Mouse (Mus musculus) ES-CJ7 (cell line): ENCODE results near the gene Slc25a22.

Experiments used
- DNase-seq: peaks from one replicate; pipeline ENCODE4 v3.0.0; 2011; ENCODE audit warnings: low read depth, low spot score

Gene Slc25a22

DNA sequence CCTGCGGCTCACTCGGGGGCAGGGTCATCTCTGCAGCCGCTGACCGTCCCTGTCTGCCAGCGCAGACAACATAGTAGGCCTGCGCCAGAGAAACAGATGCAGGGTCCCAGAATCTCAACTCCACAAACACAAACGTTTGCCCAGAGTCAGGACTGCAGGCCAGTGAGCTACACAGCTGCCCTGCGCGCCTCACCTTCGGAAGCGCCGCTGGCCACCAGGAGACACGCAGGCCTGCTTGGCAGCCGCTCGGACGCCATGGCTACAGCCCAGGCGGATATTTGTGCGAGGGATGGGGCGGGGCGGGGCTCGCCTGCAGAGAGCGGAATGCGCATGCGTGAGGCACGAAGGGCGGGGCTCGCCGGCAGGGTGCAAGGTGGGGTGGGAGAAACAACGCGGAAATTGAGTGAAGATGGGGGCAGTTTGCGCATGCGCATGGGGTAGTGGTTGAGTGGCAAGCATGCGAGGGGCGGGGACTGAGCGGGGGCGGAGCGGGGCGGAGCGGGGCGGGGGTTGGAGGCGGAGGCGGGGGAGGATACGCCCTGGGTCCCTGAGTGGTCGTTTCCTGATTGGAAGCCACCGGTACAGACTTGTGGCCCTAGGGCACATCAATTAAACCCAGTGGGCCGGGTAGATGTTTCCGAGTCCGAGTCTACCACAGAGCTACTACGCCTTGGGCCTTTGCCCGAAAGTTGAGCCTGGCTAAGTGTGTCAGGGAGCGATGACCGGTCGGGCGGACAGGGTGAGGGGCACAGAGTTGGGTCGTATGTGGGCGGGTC is 23.7 kb downstream of the Slc25a22 start, which contains the start of gene Gatd1:
Gene Gatd1 (minus strand): TSS at position 328 of the 776 bp plus-strand sequence.
- peak; percentile 100 for DNase-seq

DNA sequence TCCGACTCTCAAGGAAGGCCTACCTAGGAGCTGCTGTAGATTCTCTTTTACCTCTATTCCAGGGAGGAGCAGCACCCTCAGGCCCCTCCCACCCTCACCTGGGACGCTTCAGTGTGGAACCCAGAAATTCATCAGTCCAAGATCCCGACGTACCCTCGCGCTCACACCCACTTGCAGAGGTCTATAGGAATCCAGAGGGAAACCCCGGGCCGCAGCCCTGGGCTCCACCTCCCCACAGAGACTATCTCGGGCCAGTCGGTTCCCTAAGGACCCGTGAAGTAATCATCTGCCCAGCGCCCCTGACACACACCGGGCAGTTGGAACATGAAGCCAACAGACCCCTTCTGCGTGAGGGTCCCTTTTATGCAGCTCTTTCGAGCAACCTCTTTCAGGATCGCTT is 24.4 kb downstream of the Slc25a22 start:
- no peak for DNase-seq

DNA sequence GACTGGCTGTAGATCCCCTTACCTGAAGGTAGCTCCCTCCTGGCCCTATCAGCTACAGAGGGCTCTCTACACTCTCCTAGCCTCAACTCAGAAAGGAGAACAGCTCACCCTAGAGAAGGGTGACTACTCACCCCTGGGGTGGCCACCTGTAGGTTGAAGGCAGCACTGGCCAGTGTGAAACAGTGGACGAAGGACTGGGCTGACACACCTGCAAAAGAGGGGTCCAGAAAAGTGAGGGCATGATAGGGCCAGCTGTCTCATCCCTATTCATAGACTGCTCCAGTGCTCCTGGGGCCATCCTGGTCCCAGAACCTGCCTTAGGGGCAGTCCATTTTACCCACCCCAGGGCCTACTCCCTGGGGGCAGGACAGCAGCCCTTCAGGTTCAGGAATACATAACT is 26.0 kb downstream of the Slc25a22 start:
- no peak for DNase-seq

DNA sequence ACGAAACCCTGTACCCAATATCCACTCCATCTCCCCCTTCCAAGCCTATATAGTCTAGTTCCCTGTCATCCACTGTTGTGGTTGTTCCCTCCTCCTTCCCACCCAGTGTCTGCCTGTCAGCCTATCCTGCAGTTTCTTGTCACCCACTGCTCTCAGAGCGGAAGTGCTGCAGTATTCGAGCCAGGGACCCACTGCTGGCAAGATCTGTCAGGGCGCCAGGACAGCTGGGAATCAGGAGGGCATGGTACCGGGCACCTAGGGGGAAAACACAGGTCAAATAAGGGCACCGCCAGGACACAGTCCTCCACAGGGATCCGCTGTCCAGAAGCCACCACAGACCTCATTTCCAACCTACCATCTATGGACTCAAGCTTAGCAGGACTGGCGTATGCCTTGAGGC is 27.1 kb downstream of the Slc25a22 start:
- no peak for DNase-seq

DNA sequence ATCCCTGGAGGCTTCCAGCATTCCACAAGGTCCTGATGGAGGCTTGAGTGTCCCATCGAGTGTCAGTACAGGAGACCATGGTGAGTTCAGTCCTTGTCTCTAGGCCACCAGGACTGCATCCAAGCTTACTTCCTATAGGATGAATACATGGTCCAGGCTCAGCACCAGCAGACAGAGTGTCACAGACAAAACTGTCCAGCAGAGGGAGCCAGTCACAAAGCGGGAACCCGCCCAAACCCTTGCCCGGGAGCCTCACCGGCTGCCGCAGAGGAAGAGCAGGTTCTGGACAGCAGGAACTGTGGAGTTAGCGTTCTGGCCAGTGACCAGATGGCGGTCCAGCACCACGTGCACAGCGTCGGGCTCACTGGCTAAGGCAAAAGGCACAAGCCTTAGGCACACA is 28.9 kb downstream of the Slc25a22 start:
- peak; percentile 85 for DNase-seq

DNA sequence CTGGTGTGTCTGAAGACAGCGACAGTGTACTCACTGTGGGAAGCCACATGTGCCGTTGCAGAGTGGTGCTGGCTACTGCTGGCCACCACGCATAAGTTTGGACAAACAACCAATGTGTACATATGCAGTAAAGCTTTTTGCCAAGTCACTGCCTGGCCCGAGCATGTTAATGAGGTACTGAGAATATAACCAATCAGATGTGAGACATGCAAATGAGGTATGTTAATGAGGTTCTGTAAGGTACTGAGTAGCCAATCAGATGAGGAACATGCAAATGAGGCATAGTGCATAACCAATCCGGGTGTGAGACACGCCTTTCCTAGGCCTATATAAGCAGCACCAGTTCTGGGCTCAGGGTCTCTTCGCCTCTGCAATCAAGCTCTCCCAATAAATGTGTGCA is 30.0 kb downstream of the Slc25a22 start:
- peak; percentile 43 for DNase-seq

DNA sequence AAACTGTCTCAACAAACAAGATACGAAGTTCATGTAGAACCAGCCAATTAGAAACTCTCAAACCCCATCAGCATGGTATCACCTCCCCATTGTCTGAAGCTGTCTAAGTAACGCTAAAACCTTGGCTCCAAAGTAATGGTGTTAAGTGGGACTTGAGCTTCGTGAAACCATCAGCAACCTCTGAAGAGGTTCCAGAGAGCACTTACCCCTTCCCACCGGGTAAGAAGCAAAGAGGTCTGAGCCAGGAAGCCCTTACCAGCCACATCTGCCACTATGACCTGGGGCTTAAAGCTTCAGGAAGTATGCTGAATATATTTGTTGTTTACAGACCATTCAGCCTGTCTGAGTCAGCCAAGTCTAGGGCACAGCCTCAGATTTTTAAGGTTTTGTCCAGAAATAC is 32.2 kb downstream of the Slc25a22 start:
- DNase-seq: no peak

DNA sequence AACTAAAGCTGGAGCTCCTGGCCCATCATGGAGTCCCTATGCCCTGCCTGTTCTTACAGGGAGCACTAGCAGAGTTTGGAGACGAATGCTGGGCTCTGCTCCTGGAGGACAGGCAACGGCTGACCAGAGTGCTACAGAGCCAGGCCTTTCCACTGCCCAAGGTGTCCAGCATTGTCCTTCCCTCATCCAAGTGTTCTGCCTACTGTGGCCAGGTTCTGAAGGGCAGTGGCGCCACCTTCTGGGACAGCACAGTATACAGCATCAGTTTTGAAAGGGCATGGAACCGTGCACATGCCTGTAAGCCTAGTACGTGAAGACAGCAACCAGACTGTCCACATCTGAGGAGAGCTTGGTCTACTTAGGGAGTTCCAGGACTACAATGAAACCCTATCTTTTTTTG is 34.4 kb downstream of the Slc25a22 start:
- peak; percentile 66 for DNase-seq

DNA sequence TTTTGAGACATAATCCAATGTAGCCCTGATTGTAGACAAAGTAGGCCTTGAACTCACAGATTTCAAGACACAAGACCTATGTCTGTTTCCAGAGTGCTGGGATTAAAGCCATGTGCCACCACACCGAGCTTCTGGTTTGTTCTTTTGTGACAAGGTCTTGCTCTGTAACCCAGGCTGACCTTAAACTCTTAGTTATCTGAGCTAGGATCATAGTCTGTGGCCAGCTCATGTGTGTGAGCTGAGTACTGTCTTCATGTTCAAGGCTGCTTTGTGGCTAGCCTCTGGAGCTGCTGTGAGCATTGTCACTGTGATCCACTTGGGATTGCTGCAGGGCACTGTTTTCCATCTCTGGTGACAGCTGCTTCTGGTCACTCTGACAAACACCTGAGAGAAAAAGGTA is 42.3 kb downstream of the Slc25a22 start:
- no peak for DNase-seq

DNA sequence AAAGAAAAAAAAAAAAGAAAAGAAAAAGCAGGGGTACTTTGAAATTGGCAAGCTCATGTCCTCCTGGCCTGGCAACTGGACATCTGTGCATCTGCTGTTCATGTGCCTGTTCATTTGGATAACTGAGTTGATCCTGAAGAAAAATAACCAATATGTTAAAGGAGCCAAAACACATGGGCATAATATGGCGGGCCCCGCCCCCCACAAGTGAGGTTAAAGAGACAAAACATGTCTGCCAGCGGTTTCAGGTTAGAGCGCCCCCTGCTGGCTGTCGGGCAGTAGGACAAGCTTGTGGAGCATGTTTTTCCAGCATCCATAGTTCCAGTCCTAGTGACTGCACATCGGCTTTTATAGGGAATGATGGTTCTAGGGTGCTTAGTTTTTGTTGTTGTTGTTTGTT is 42.9 kb downstream of the Slc25a22 start:
- DNase-seq: peak; percentile 87

DNA sequence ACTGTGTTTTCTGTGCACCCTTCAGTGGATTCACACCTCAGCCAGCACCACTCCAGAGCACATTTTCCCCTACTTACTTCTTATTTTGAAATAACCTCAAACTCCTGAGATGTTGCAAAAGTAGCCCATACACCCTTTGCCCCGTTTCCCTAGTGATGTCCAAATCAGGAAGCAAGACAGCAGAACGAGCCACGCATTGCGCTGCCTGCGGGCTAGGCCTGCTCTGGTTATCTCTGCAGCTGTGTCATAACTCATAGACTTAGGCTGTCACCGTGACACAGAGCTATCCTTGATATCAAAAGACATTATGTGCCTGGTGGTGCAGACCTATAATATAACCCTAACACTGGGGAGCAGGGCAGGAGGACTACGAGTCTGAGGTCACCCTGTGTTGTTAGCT is 43.5 kb downstream of the Slc25a22 start:
- DNase-seq: no peak

DNA sequence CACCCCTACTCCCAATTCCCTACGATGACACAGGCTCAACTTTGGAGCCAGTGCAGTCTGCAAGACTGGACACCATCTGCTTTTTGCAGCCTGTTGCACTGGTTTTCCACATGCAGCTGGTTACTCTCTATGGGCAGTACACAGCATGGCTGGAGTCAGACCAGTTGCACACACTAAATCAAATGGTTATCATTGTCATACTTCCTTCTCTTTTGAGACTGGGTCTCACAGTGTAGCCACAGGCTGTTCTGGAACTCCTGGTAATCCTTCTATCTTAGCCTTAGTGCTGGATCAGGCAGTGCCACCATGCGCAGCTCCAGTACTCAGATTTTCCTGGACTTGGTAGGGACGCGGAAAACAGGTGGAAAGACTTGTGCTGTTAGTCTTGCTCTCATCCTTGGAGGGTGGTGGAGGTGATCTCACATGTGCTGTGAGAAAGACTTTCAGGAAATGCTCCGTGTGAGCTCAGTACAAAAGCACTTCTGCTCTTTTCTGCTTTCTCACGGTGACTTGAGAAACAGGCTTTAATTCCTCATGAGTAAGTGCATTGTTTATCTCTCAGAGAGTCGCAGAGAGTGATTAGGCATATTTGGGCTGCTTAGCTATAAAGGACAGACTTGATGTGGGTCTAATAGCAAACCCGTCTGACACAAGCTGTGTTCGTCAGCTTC is 45.0 kb downstream of the Slc25a22 start:
- no peak for DNase-seq

DNA sequence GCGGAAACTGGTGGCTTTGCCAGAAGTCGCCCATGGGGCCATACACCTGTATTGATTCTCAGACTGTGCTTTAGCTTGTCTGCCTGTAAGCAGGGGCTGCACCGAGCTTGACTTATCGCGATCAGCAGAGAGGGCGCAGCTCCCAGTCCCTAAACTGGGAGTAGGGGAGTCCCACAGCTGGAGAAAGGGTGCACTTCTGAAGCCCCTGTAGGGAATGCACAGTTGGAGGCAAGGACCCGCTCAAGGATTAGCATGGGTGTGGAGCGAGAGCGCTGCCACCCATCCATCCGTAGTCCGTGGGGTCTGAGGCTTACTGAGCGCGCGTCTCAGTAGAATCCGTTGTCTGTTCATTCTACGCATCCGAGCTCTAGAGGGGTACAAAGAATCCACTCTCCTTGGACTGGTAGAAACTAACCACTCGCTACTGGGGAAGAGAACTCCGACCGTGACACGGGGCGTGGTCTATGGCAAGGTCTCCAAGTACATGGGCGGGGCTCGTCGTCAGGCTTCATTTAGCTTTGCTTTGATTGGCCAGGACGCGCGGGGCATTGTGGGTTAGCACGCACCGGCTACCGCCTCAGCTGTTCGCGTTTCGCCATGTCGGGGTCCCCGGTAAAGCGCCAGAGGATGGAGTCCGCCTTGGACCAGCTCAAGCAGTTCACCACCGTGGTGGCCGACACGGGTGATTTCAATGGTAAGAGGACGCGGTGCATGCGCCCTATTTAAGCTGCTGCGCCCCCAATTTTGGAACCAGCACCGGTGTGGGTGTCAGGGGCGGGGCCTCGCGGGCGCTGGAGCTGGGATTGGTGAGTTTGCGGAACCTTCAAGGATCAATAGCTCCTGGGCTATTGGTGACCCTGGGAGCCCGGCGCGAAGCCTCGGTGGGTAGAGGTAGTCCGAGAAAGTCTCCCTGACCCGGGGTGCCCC is 45.8 kb downstream of the Slc25a22 start, which contains the start of gene Taldo1:
Gene Taldo1 (plus strand): TSS at position 575 of the 927 bp plus-strand sequence.
- peak; percentile 98 for DNase-seq

DNA sequence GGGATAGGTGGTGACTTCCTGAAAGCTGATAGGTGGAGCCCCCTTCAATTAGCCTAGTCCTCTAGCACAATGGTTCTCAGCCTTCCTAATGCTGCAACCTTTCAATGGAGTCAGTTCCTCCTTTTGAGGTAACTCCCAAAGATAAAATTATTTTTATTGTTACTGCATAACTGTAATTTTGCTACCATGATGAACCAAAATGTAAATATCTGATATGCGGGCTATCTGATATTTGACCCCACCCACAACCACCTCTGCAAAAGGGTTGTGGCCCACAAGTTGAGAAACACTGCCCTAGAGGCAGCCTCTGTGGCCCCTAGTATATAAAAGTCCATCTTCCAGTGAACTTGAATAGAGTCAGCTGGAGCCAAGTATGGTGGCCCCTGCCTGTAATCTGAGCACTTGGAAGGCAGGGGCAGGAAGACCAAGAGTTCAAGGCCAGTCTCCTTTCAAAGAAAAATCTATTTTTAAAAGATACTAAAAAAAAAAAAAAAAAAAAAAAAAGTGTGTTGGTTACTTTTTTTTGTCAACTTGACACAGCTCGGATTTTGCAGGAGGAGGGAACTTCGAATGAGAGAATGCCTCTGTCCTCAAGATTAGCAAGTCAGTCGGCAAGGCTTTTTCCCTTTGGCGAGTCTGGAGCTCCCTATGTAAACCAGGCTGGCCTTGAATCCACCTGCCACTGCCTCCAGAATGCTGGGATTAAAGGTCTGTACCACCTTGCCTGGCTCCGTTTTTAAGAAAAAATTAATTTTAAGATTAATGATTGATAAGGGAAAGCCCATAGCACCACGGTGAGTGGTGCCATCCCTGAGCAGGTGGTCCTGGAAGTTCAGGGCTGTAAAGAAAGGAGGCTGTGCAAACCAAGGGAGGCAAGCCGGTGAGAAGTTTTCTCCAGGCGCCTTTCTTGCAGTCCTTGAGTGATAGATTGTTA is 47.1 kb downstream of the Slc25a22 start:
- DNase-seq: no peak

DNA sequence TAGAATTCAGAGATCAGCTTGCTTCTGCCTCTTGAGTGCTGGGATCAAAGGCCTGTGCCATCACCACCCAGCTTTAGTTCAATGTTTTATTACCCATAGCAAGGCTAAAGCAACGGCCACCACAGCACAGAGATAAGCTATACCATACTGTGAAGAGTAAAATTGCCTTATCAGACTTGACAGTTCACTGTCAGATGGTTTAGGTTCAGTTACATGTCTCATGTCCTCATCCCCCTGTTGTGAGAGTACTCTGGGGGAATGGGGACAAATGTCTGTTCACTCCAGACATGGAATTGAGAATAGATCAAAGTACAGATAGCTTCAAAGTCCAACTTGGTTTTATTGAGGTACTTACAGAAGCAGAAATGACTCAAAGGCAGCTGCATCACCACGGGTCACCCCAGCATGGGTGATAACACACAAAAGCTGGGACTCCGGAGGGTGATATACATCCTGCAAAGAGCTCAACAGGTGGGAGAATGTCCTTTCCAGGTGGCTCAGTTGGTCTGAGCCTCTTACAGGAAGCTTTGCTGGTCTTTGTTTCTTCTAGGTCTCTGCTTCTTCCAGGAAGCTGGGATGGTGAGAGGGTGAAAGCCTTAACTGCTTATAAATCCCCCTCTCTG is 49.1 kb downstream of the Slc25a22 start:
- no peak for DNase-seq

DNA sequence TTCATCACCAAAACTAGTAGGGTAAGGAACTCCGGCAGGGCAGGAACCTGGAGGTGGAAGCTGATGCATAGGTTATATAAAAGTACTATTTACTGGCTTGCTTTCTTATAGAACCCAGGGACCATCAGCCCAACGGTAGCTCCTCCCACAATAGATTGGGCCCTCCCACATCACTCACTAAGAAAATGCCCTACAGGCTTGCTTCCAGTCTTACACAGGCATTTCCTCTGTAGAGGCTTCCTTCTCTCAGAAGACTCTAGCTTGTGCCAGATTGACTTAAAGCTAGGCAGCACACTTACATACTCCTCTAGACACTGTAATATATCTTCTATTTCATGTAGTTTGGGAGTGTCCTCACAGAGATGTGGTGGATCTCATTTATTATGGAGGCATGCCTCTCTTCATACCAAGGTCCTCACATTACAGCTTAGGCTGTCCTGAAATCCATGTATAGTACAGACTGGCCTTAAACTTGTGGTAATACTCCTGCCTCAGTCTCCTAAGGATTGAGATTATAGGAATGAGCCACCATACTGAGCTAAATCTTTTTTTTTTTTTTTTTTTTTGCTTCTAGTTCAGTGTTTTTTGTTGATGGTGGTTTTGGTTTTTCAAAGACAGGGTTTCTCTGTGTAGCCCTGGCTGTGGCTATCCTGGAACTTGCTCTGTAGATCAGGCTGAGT is 49.7 kb downstream of the Slc25a22 start:
- DNase-seq: no peak

DNA sequence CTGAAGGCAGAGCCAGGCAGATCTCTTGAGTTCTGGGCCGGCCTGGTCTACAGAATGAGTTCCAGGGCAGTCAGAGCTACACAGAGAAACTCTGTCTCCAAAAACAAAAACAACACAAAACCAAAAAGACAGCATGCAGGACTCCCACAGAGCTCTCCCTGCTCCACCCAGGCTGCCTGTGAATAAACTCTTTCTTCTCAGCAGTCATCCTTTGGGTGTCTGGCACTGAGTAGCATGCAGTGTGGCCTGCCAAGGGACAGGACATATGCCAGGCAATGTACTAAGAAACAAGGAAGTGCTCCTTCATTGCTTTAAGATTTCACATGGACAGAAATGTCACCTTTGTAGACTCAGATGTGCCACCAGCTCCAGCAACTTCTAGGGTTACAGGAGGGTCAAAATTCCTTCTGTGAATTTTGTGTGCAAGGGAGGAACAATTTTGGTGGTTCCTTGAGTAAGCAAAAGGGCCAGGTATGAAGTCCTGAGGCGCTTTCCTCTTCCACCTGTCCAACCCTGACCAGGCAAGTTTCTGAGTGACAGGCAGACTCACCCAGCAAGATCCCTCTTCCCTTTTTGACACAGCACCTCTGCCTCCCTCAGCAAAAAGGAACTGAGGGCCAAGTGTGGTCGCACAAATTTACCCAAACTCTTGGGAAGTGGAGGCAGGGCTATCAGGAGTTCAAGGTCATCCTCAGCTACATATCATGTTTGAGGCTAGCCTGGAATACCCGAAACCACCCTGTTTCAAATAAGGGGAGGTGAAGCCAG is 56.4 kb downstream of the Slc25a22 start:
- DNase-seq: no peak
